Mouse (Mus musculus) megakaryocyte, embryonic 14.5 days (primary cell): Measurements from ENCODE around the gene Slc39a5.

Experiments
- FLI1 ChIP-seq: IDR thresholded peaks from 2 replicates; pipeline ENCODE4 v1.6.1; 2012; ENCODE audit warnings: low read length, inconsistent platforms, mixed read lengths
- GATA1 ChIP-seq: IDR thresholded peaks from 3 replicates; pipeline ENCODE4 v1.6.1; 2012; ENCODE audit warnings: mixed read lengths, low read length, inconsistent platforms, borderline replicate concordance

DNA sequence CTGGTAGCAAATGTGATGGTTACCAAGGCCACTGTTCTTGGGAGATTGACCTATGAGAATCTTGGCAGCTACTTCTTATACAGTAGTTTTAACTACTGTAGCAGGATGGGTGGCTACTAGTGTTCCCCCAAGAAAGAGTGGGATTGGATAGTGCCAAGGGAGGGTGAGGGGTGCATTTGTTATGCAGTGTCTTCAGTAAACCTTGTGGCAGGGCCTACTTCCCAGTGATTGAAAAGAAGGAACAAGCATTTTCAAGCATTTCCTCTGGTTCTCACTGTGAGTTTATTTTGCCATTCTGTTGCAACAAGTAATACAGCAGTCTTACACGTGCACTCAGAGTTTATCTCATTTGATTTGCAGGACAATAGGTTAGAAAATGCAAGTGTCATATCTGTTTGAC lies 11.5 kb upstream of the Slc39a5 start:
- TF ChIP-seq GATA1: no peak
- no peak for TF ChIP-seq FLI1
